Mouse (Mus musculus) lung, postnatal 14 days (tissue): Measurements from ENCODE around the gene Jak1.
"Not testable (repeated sequence)": the region's sequence is repeated elsewhere in the genome, so short reads cannot be mapped to it uniquely, and the experiment has no call there.

ENCODE experiments used
- DNase-seq: peaks from one replicate; pipeline ENCODE4 v3.0.0; 2021

Jak1 gene

DNA sequence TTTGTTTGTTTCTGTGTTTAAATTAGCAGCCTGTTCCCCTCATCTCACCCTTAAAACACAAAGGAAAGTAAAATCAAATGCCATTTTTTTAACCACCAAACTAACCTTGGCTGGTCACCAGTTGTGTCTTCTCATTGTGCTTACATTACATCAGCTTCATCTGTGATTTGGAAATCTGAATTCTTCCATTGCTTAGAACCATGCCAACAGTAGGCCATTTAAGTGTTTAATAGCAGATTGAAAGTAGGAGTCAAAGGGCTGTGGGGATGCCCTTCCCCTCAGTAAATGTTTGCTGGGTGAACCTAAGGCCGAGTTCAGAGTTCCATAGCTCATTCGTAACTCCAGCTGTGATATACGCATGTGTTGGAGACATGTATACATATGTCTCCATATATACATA, 10.8 kb upstream of the Jak1 start:
- DNase-seq, result no peak

DNA sequence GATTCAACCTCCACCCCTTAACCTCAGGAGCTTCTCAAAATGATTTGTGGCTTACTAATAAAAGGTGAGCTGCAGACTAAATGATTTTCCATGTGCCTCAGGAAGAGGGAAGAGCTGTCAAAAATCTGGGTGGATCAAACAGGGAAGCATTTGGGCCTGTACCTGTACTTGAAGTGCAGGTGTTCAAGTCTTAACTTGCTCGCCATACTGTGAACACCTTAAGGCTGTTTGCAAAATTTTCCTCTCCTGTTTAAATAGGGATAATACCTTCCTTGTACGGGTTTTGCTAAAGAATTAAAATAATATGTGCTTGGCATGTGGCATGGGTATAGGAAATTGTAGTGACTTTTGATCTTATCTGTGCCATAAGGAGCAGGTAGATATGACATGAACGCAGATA, 5.7 kb upstream of the Jak1 start:
- no peak for DNase-seq

- DNase-seq, result not testable (repeated sequence)
These were observed 3.4 kb upstream of the Jak1 start for GRCm38 (mm10) chr4:101268506-101268905.

DNA sequence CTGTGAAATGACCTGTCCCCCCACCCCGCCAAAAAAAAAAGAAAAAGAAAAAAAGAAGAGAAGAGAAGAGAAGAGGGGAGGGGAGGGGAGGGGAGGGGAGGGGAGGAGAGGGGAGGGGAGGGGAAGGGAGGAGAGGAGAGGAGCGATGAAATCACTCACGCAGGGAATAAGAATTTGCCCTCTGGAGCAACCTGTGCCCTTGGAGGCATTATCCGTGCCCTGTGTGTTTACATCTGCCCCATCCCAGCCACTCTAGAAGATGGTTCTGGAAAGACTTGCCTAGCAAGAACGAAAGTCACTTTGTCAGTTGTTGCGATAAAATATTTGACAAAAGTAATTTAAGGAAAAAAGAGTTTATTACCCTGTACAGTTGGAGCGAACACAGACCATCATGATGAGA, 441 bp upstream of the Jak1 start:
- no peak for DNase-seq

GRCm38 (mm10) chr4:101263968-101264740, 928 bp downstream of the Jak1 start:
- DNase-seq, result no peak

DNA sequence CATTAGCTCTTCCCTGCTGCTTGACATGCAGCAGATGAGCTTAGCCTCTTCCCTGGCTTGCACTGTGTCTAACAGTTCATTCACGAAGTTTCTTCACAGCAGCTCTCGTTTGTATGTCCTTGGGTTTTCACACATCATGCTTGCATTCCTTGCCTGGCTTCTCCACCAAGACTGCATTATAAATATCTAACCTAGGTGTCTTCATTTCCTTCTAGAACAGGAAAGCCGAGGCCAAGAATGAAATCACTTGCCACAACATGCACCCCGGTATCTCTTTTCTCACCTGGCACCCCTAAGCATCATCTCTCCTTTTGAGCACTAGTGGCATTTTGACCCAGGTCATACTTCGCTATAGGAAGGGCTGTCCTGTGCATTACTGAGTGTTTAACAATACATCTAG, 3.5 kb downstream of the Jak1 start:
- DNase-seq, result no peak

GRCm38 (mm10) chr4:101260744-101261291, 4.3 kb downstream of the Jak1 start:
- no peak for DNase-seq

- DNase-seq, result no peak
These were observed 8.4 kb downstream of the Jak1 start for GRCm38 (mm10) chr4:101256526-101257210.

GRCm38 (mm10) chr4:101254606-101255349, 10.3 kb downstream of the Jak1 start:
- no peak for DNase-seq

- DNase-seq, result no peak
These were observed 11.1 kb downstream of the Jak1 start for GRCm38 (mm10) chr4:101254015-101254414.

GRCm38 (mm10) chr4:101252781-101253622, 12.1 kb downstream of the Jak1 start:
- DNase-seq, result no peak

- no peak for DNase-seq
These were observed 13.1 kb downstream of the Jak1 start for GRCm38 (mm10) chr4:101252016-101252415.

DNA sequence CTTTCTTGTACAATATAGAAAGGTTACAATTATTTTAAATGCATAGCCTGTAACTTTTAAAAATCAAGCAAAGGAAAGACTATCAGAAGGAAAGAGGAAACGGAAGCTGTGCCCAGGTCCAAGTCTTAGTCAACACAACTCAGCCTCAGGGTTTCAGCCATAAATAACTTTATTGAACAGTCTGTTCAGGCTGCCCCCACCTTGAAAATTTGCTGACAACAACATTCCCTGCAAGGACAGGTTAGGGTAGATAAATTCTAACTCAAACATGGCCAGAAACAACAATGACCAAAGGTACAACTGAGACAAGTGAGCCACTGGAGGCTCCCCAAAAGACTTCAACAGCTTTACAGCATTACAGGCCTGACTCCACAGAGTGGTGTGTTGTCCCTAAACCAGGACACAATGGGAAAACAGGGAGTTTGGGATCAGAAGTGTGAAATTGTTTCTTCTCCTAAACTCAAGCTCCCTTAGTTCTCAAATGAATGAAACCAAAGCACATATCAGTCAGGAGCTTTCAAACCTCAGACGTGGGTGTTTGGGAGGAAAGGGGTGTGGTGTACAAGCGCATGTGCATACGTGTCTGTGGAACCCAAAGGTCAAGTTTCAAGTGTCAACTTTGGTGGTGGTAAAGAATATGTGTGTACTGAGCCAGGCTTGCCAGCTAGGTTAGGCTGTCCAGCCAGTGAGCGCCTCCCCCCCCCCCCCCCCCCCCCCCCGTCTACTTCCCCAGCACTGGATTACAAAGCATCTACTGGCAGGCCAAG, 14.9 kb downstream of the Jak1 start:
- DNase-seq, result no peak

- no peak for DNase-seq
These were observed 17.7 kb downstream of the Jak1 start for GRCm38 (mm10) chr4:101247355-101247754.

GRCm38 (mm10) chr4:101246569-101246968, 18.5 kb downstream of the Jak1 start:
- no peak for DNase-seq

GRCm38 (mm10) chr4:101244257-101245011, 20.6 kb downstream of the Jak1 start:
- no peak for DNase-seq

- no peak for DNase-seq
These were observed 24.3 kb downstream of the Jak1 start for GRCm38 (mm10) chr4:101240875-101241173.

DNA sequence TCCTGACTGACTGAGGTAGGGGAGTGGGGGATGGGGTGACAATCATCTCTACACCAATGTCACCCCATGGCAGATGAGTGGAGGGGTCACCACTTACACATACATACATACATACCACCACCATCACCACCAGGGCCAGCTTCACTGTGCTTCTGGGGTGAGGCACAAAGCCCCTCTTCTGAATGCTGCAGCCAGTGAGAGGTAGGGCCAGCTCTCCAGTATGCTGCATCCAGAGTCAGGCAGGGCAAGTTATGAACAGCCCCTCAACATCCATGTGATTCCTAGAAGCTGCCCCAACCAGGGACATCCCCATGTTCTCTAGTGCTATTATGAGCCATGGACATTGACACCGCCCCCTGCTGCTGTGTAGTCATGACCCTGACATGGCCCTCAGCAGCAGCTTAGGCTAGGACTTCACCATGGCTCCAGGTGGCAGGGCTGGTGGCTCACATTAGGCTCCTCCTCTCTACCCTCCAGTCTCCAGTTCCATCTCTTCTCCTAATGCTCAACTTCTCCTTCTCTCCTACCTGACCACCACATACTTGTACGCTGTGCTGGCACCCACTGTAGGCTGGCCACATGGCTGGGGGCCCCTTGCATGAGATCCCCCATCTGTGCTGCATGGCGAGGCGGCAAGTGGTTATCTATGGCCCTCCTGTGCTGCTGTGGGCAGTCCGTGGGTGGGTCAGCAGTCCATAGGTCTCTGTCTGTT, 24.8 kb downstream of the Jak1 start:
- DNase-seq, result no peak

GRCm38 (mm10) chr4:101239313-101240162, 25.5 kb downstream of the Jak1 start:
- no peak for DNase-seq

DNA sequence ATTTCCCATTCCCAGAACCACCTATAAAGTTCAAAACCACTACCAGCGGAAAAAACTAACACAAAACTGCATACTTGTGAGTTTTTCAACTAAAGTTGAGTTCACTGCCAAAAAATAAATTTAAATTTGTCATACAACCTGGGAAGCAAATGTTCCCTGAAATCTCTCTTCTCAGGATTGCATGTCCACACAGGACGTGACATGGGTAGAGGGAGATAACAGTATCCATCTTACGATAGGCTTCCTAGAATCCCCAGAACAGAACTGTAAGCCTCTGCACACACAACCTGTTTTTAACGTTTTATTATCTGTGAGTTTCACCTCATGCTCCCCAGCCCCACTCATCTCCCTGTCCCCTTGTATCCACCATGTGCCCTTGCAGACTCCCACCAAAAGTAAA, 26.5 kb downstream of the Jak1 start:
- no peak for DNase-seq
